Mouse (Mus musculus) thymus, postnatal 25 days (tissue): Measurements from ENCODE around the gene Kctd2.
"Not testable (repeated sequence)": the region's sequence is repeated elsewhere in the genome, so short reads cannot be mapped to it uniquely, and the experiment has no call there.

Experiments used
- DNase-seq: peaks from one replicate; pipeline ENCODE4 v3.0.0; 2022

Kctd2 gene

DNA sequence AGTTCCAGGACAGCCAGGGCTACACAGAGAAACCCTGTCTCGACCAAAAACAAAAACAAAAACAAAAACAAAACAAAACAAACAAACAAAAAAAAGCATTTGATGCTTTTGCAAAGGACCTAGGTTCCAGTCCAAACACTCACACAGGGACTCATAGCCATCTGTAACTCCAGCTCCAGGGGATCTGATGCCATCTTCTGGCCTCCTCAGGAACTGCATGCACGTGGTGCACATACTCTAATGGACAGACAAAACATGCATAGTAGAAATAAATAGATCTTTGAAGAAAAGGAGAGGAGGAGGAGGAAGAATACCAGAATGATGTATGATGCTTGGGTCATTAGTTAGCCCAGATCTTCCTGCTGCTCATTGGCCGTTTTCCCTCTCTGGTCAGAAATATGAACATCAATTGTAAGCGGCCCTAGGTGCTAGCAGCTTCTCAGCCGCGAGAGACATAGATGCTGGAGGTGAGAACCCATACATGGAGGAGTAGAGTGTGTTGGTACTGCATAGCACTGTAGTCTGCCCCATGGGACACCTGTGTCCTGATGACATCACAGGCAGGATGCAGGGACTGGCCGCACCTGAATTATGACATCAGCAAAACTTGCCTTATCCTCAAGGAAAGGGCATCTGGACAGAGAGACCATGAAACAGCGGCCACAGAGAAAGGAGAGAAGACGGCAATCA, 20.1 kb downstream of the Kctd2 start, which contains the start of gene Trim80:
Gene Trim80, plus strand, starts transcription at position 640 of the 690 bp plus-strand sequence.
- no peak for DNase-seq

DNA sequence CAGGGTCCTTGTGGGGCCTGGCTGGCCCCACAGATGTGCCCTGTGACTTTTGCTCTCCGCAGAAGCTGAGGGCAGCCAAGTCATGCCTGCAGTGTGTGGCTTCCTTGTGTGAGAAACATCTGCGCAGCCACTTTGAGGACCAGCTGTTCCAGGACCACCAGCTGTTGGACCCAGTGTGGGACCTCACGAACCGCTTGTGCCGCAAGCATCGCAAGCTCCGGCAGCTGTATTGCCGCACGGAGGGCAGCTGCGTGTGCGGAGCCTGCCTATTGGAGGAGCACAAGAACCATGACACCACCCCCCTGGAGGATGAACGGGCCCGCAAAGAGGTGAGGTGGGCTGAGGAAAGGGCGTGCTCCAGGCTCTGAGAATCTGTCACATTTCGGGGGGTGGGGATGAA, 21.5 kb downstream of the Kctd2 start:
- DNase-seq, result peak; percentile 50

DNA sequence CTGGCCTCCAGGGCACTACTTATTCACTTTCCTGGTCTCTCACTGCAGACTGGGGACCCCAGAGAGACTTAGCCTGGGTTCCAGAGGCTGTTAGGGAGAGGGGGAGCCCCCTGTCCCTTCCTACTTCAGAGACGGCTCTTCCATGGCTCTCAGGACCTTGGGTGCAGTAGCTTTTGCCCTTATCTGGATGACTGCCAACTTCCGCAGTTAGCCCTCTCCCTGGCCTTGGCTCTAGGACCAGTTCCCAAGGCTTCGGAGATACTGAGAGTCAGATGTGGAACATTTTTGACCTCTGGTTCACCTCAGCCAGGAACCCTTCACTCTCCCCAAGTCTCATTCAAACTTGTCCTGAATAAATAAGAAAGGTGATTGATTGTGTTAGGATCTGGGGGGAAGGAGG, 27.0 kb downstream of the Kctd2 start:
- no peak for DNase-seq

DNA sequence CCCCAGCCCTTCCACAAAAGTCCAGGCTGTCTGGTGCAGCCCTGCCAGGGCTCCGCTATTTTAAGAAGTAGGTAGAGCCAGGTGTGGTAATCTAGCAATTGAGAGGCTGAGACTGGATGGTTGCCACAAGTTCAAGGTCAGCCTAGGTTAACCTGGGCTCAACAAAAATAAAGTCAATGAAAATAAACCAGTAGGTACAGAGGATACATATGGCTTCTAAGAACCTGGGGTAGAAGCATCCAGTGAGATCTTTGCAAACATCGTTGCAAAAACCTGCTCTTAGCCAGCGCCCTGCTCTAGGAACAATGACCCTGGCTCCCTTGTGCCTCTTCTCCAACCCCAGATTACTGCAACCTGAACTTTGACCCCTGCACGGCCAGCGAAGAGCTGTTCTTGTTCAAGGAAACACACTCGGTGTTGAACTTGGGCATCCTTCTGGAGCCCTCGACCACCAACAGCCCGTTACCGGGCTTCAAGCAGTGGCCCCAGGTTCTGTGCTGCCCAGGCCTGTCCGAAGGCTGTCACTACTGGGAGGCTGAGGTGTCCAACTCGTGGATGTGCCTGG, 27.5 kb downstream of the Kctd2 start:
- no peak for DNase-seq

DNA sequence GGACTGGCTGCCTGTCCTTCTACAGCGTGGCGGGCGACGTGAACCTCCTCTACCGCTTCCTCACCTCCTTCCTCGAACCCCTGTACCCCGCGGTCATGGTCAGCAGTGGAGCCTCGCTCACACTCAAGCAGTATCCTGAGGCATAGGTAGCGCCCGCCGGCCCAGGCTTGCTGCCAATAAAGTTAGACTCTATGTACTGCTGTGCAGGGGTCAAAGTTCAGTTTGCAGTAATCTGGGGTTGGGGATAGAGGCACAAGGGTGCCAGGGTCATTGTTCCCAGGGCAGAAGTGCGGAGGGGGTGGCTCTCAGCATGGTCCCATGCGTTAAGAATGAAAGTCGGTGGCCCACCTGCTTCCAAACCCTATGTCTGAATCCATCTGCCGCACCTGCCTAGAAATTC, 28.1 kb downstream of the Kctd2 start:
- DNase-seq, result no peak

DNA sequence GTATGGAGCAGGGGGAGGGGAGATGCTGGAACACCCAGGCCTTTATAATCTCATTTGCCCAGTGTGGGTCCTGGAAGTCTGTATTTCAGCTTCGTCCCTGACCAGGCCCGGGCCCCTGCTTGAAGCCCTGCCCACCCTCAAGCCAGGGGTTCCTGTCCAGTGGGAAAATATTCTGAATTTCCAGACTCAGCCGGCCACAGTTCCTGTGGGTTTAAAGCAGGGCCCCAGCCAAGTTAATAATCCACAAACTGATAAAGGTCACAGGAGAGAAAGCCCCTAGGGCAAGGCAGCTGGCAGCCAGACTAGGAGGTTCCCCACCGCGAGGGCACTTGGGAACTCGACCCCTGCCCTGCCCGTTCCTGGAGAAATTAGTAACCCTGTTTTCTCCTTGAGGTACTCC, 29.1 kb downstream of the Kctd2 start:
- DNase-seq, result no peak

DNA sequence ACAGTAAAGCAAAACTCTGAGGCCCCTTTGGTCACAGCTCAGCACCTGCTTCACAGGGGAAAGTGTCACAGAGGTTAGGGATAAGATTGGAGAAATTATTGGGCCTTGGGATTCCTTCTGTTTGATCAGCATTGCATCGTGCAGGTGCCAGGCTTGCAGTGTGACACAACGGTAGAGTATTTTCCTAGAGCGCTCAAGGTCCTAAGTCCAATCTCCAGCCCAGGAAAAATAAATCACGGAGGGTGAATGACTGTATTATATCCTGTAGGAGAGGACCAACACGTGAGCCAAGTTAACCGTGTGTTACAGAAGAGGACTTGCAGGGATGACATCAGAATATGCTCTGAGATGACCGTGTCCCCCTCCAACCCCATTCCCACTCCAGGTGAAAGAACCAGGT, 30.2 kb downstream of the Kctd2 start:
- no peak for DNase-seq

DNA sequence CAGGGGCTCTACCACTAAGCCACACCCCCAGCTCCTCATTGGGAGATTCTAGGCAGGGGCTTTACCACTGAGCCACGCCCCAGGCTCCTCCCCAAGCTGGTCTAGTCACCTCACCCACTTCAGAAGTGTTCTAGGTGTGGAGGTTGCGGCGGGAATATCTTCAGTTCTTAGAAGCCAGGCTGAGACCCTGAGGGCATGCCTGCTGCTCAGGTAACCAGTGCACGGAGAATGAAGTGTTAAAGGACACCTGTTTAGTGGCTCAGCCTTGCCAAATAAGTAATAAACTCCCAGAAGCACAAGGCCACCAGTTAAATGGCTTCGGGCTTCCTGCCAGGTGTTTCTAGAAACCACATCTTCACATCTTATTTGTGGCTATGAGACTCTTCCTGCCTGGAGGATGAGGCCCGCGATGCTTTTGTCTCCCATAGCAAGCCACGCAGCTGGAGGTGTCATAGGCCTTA, 31.9 kb downstream of the Kctd2 start:
- DNase-seq, result peak; percentile 85

DNA sequence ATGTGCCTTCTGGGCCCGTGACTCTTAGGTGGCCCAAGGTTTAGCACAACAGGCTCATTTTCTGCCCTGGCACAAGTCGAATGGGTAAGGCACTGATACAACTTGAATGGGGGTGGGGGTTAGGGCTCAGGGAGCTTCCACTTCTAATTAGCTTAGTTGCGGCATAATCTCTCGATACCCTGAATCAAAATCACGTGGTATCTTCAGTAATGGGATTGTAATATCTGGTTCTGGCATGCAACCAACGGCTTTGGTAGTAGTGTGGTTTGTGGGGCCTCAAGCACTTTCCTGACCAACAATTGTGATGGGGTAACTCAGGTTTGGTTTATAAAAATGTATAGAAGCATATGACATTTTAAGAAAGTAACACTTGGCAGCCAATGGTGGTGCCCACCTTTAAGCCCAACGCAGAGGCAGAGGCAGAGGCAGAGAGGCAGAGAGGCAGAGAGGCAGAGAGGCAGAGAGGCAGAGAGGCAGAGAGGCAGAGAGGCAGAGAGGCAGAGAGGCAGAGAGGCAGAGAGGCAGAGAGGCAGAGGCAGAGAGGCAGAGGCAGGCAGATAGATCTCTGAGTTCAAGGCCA, 32.4 kb downstream of the Kctd2 start:
- peak; percentile 63 for DNase-seq

DNA sequence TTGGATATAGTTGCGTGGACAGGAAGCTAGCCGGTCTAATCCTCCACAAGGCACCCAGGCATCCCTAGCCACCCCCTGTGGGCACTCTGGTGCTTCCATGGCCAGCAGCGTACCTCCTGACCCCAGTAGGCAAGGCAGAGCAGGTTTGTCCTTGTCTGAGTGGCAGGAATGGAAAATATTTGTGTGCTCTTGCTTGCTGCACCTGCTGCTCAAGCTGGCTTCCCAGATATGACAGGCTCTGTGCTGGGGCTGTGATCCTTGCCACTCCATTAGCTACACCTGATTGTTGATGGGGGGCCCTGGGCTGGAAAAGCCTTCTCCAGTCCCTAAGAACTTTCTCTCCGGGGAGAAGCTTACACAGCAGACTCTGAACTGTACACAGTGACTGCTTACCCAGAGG, 33.4 kb downstream of the Kctd2 start:
- DNase-seq, result peak; percentile 61

DNA sequence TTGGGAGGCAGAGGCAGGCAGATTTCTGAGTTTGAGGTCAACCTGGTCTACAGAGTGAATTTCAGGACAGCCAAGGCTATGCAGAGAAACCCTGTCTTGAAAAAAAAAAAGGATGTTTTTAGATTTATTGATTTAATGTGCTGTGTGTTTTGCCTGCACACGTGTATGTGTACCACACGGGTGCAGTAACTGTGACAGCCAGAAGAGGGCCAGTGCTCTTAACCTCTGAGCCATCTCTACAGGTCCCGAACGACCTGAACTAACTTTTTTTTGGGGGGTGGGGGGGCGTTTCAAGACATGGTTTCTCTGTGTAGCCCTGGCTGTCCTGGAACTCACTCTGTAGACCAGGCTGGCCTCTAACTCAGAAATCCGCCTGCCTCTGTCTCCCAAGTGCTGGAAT, 34.9 kb downstream of the Kctd2 start:
- not testable (repeated sequence) for DNase-seq

DNA sequence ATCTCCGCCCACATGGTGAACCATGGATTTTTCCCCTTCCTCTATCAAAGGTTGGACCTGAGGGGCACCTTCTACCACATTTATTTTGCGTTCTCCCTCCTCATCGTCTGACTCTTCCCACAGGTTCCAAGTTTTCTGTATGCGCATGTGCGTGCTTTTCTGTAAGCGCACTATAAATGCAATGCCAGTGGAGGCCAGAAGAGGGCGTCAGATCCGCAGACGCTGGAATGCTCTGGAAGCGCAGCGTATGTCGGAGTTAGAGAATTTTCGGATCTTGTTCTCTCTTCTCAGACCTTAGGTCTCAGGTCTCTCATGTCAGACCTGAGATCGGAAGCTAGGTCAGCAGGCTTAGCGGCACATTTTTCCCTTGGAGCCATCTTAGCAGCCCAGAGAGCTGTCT, 35.7 kb downstream of the Kctd2 start:
- no peak for DNase-seq

DNA sequence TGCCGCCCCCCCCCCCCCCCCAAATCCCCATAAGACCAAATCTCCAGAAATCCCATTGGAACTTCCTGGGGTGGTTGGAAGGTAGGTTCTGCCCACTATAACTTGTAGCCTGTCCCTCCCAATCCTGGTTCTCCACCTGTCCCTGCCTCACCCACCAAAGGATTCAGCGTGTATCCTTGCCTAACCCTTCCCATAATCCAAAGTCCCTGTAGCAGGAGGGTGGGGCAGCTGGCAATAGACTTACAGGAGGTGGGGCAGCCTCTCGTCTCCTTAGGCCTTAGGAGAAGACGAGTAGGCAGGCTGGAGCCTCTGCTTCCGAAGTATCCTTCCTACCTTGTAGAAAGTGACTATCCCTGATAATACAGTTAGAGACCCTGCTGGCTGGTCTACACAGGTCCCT, 36.3 kb downstream of the Kctd2 start:
- no peak for DNase-seq

DNA sequence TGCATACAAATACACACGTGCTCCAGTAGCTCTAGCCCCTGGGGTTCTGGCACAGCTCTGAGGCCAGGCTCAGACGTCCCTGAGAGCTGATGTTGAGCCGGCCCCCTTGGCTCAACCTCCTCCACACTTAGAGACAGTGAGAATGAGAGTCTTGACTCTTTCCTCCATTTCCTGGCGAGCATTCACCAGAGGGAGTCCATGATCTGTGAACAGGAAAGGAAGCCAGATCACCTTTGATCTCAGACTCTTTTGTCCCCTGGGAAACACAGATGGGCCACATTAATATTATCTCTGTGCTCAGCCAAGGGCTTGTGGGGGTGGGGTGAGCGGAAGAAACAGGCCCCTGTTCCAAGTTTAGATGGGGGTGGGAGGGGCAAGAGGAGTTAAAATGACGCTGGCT, 37.5 kb downstream of the Kctd2 start:
- peak; percentile 23 for DNase-seq

DNA sequence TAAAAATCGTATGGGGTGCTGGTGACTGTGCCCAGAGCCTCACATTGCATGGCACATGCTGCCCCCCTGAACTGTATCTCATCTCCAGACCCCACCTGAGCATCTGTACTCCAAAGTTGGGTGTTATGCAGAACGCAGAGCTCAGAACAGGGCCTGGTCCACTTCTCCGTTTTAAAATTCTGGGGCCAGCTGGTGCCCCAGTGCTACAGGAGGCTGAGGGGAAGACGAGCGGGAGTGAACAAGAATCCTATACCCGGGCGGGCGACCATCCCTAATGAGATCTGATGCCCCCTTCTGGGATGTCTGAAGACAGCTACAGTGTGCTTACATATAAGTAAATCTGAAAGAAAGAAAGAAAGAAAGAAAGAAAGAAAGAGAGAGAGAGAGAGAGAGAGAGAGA, 41.0 kb downstream of the Kctd2 start:
- peak; percentile 52 for DNase-seq

DNA sequence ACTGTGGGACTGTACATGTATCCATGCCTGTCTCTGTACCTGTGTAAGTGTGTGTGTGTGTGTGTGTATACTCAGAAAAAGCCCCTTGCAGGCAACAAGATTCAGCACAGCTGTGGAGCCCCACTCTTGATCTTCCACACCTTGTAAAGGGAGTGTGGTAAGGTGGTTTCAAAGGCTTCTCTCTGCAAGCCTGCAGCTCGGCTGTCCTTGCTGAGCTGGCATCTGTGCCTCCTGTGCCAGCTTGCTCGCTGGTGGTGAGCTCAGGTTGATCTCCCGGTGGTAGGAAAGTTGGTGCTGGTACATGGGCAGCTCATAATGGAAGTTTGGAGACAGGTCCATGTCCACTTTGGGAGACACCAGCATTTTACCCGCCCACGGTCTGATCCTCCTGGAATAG, 41.9 kb downstream of the Kctd2 start:
- DNase-seq, result peak; percentile 70

DNA sequence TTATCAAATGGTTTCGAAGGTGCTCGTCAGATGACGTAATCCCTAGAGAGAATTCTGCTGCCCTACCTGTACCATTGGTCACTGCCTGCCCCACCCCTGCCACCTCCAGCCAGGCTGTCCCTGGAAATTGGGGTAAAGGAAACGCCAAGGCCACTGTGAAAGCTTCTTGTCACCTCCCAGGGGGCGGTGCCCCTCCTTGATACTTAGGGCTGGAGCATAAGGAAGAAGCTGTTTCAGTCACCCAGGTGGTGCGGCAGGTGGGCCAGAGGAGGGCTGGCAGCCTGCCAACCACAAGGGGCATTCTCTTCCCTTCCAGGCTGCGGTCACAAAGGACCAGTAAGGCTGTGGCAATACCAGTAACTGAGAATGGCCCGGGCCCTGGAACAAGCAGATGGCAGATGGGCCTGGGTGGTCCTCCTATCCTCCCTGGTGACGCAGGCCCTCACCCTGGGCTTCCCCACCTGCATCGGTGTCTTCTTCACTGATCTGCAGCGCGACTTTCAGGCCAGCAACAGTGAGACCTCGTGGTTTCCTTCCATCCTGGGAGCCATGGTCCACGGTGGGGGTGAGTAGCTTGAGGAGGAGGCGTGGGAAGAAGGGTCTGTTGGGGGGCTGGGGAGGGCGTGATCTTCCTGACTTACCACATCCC, 42.4 kb downstream of the Kctd2 start, which contains the start of gene Slc16a5:
Gene Slc16a5, plus strand, starts transcription at position 232 of the 649 bp plus-strand sequence.
- DNase-seq, result peak; percentile 85

DNA sequence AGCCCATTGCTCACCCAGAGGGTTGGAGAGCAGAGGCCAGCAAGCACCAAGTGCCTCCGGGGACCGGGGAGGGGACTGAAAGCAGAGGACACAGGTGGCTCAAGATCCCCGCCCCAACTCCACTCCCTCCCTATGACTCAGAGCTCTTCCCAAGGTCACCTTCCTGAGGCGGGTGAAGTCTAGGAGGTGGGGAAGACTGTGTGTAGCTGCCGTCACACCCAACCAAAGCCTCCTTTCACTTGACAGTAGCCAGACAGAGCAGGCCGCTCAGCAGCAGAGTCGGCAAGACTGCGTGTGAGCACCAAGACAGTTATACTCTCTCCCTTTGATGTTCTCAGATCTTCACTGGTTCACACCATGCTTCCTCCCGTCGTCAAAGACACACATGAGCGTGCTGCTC, 43.5 kb downstream of the Kctd2 start:
- DNase-seq, result peak; percentile 76

DNA sequence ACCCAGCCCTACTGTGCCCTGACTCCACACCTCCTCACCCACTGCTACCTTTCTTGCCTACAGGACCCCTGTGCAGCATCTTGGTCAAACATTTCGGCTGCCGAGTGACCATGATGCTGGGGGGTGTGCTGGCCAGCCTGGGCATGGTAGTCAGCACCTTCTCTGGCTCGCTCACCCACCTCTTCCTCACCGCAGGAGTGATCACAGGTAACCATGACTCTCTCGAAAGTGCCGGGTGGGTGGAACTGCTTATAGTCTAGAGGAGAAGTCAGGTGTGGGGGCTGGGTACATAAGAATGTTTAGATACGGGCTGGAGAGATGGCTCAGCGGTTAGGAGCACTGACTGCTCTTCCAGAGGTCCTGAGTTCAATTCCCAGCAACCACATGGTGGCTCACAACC, 44.9 kb downstream of the Kctd2 start:
- peak; percentile 66 for DNase-seq

DNA sequence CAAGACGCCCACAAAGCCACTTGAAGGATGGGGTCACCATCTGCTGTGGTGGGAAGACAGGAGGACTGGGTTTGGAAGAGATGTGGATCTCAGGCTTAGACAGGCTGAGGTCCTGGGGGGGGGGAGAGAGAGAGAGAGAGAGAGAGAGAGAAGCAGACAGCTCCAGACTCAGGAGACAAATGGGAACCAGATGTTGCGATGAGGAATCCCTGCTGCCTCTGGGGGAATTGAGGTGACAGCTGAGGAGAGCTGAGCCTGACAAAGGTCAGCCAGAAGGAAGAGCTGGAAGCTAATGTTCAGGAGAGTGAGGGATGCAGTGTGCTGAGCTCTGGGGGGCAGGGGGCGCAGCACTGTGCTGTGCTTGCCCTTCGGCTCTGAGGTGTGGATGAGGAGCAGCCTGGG, 47.3 kb downstream of the Kctd2 start:
- DNase-seq, result no peak

DNA sequence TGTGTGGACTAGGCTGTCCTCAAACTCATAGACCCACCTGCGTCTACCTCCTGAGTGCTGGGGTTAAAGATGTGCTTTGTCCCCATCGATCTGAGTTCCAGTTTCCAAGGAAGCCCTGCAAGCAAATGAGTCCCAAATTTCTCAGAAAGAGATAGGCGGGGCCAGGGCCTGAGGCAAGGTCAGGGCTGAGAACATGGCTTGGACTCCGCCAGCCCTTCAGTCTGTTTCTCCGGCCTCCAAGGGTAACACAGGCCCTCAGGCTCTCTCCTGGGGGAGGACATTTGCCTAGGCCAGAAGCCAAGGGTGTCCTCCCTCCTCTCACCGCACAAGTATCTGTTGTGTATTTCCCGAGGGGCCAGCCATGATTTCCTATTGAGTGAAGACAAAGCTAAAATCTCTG, 52.3 kb downstream of the Kctd2 start:
- no peak for DNase-seq

DNA sequence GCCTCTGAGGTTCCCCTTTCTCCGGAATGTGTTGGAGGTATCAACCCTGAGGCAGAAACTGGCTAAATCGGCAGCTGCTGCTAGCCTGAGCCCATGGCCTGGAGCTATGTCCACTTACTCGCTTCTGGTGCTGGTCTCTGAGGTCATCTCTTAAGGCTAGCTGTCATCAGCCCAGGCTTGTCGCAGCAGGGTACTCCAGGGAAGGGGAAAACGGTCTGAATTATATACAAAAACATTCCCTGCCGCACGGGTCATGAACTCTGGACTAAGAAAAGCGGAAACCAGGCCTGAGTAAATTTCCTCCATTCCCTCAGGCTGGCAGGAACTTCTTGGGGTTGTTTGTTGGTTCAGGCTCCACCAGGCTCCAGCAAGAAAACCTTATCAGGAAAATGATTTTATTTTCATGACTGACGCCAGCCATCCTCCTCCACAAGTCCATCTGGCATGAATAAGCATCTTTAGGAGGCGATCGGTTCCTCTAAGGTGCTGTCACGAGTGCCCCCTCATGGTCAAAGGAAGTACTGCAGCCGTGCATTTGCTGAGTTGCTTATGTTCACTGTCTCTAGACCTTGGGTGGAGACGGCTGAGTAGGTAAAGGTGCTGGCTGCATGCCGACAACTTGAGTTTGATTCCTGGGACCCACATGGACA, 53.8 kb downstream of the Kctd2 start:
- peak; percentile 97 for DNase-seq

DNA sequence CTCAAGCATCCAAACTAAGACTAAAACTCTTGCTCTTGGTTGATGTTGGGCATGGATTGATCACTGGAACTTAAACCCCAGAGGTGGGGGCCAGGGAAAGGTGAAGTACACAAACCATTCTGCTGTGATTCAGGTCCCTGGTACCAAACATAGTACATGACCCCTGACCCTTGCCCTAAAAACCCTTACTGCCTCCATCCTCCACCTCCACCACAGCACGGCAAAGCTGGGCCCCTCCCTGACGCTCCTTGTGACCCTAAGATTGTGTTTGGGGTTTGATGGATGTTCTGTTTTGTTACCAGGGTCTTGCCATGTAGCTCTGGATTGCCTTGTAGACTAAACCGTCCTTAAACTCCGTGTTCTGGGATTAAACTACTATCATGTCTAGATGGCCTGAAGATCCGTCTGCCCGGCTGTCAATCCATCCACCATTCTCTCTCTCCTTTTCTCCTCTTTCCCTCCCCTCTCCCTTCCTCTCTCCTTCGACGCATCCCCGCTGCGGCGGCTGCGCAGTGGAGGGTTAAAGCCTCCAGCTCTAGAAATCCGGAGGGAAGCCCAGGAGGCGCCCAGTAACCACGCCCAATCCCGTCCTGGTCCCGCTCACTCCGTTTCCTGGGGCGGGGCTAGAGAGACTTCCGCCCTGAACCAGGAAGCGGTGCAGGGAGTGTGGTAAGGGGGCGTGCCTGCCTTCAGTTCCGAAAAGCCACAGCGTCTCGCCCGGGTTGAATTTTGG, 55.3 kb downstream of the Kctd2 start, which contains the start of gene Armc7:
Gene Armc7, plus strand, starts transcription at position 643 of the 733 bp plus-strand sequence.
- peak; percentile 96 for DNase-seq
